Mouse (Mus musculus) liver, embryonic 16.5 days (tissue): ENCODE data around the gene 1700013H16Rik. TPM values are rescaled to one million over a fixed set of nuclear protein-coding genes. Genes with fewer than 3 reads are reported as not detected.

Experiments
- ATAC-seq: fragments of 200-750 bp; cut with Nextera tagmentation; 2 replicates; pipeline ENCODE4 v1.8.0; 2017; ENCODE audit warnings: low read depth, mild to moderate bottlenecking, moderate number of reproducible peaks, moderate library complexity
- H3K27ac ChIP-seq: fragments of 300-500 bp; sonication (generic); 2 replicates; pipeline ENCODE4 v1.5.1; 2014; ENCODE audit warnings: mild to moderate bottlenecking, low read length
- H3K27me3 ChIP-seq: fragments of 300-500 bp; sonication (generic); 2 replicates; pipeline ENCODE4 v1.6.1; 2014; ENCODE audit warnings: low read depth, low read length, mixed read lengths; ENCODE audit not compliant: control insufficient read depth, insufficient read depth
- H3K36me3 ChIP-seq: fragments of 300-500 bp; sonication (generic); 2 replicates; pipeline ENCODE4 v1.6.1; 2014; ENCODE audit warnings: mild to moderate bottlenecking; ENCODE audit not compliant: control insufficient read depth, insufficient read depth
- H3K4me1 ChIP-seq: fragments of 300-500 bp; sonication (generic); 2 replicates; pipeline ENCODE4 v1.6.1; 2014; ENCODE audit warnings: low read depth, low read length, mixed read lengths; ENCODE audit not compliant: control insufficient read depth
- H3K4me2 ChIP-seq: fragments of 300-500 bp; sonication (generic); 2 replicates; pipeline ENCODE4 v1.6.1; 2014; ENCODE audit warnings: low read depth, low read length, mixed read lengths
- H3K4me3 ChIP-seq: fragments of 300-500 bp; sonication (generic); 2 replicates; pipeline ENCODE4 v1.5.1; 2014; ENCODE audit warnings: low read depth, mild to moderate bottlenecking, low read length
- H3K9ac ChIP-seq: fragments of 300-500 bp; sonication (generic); 2 replicates; pipeline ENCODE4 v1.6.1; 2014; ENCODE audit warnings: low read depth, low read length
- H3K9me3 ChIP-seq: fragments of 300-500 bp; sonication (generic); replicated peaks from 2 replicates; pipeline ENCODE4 v1.6.1; 2016; ENCODE audit warnings: low read length; ENCODE audit not compliant: control insufficient read depth
- WGBS: fragments of 180-500 bp; shearing (Covaris S2); extraction: QIAGEN DNeasy Blood & Tissue Kit; methylation state at CpG from one replicate; pipeline ENCODE4 v1.1.7; 2014; ENCODE audit not compliant: insufficient replicate concordance; 5-methylcytosine and 5-hydroxymethylcytosine counted together
- polyA plus RNA-seq: library from polyadenylated mRNA; unstranded; fragments of >200 nt; fragmentation: Nextera tagmentation; extraction: Ambion mirVana; gene quantifications from 2 replicates; pipeline ENCODE4 v1.2.1, GENCODE M21; 2015

The 1700013H16Rik gene
- polyA plus RNA-seq, 1 experiment from 2014 or later = not detected

DNA sequence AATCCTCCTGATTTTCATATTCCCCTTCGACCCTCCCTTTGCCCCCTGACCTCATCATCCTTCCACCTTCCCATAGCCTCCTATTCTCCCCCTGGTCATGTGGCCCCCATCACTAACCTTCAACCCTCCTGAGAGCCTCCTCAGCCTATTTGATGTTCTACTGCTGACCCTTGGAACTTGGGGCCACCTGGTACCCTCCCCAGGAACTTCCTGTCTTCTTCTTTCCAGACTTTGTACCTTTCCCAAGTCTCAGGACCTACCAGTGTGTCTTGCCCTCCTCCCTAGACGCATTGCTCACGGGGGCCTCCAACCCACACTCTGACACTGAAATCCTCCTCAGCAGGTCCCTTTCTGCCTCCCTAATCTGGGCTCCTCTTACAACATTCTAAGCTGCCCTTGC lies 55.0 kb downstream of the 1700013H16Rik start:
- no peaks in the 10 kb centered on the region for H3K4me1 ChIP-seq
- WGBS = 42% methylated on average over 3 of the region's 3 CpGs
- no peaks in the 10 kb centered on the region for H3K9me3 ChIP-seq
- H3K4me3 ChIP-seq = no peak overlapping the region
- no peaks in the 10 kb centered on the region for H3K36me3 ChIP-seq
- H3K9ac ChIP-seq = no peak overlapping the region
- H3K27ac ChIP-seq = no peak overlapping the region
- no peaks in the 10 kb centered on the region for H3K27me3 ChIP-seq
- no peak overlapping the region for H3K4me2 ChIP-seq
- ATAC-seq = no peak

DNA sequence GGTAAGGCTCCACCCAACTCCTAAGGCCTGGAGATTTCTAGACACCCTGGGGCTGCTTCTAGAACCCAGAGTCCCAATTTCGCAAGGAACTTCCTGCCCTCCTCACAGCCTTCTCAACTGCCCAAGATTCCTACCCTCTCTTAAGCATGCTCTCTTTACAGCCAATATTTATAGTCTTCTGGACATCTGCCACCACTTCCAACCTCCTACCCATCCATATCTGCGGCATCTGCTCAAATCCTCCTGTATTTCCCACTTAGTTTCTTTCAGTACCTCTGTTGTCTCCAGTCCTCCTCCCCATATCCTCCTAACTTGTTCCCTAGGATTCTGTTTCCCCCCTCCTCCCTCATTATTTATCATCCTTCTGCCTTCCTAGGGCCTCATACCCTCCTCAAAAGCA lies 58.4 kb downstream of the 1700013H16Rik start:
- Histone ChIP-seq H3K27ac (no peak overlapping the region), H3K9ac (no peak overlapping the region), H3K36me3 (no peaks in the 10 kb centered on the region), H3K4me1 (no peaks in the 10 kb centered on the region), H3K4me2 (no peak overlapping the region), H3K27me3 (no peaks in the 10 kb centered on the region), H3K9me3 (no peaks in the 10 kb centered on the region), H3K4me3 (no peak overlapping the region)
- no peak for ATAC-seq
- WGBS = 52% methylated on average over 2 of the region's 2 CpGs

DNA sequence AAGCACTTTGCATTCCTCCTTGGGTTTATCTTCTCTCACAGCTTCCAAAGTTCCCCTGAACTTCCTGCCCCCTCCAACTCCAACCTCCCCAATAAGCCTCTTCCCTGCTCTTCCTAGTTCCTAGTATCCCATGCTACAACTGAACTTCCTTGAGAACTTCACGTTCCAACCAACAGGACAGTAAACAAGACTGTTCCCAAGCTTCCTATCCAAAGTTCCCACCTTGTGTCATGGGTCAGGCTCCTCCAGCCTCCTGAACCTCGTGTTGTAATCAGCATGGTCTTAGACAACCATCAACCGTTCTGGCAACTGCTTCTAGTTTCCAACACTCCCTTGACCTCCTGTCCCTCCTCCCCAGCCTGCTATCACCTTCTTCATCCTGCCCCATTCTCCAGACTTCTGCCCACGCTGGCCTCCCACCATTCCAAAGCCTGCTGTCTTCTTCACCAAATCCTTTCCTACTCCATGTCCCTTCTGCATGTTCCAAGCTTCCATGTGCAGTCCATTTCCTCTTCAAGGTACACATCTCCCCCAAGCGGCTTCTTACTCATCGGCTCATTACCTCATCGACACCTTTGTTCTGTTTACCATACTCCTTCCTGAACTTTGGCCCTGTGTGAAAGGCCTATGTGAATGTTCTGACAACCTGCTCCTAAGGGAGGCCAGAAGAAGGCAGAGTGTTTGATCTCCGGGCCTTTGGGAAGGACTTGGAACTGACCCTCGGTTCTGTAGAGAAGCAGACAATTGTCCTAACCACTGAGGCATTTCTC lies 63.4 kb downstream of the 1700013H16Rik start:
- H3K4me3 ChIP-seq = no peak overlapping the region
- H3K27ac ChIP-seq = no peak overlapping the region
- no peaks in the 10 kb centered on the region for H3K9me3 ChIP-seq
- WGBS = 58% methylated on average over 9 of the region's 9 CpGs
- ATAC-seq = no peak
- H3K4me1 ChIP-seq = no peaks in the 10 kb centered on the region
- no peak overlapping the region for H3K4me2 ChIP-seq
- H3K9ac ChIP-seq = no peak overlapping the region
- no peaks in the 10 kb centered on the region for H3K36me3 ChIP-seq
- H3K27me3 ChIP-seq = no peaks in the 10 kb centered on the region

DNA sequence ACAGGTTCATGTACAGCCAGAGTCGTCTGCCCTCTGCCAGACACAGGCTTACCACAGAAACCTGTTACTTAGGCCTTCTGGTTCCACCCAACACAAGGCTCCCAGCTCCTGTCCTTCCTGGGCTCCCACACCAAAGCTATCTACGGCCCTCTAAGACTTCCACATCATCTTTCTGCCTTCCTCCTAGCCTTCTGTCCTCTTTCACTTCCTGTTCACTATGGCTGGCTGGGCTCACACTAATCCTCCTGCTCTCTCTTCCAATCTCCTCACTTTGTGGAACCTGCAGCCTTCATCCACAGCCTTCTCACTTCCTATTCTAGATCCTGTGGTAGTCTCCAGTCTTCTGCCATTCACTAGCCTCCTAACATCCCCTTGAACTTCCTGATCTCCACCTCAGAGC lies 64.5 kb downstream of the 1700013H16Rik start:
- 35% methylated on average over 2 of the region's 2 CpGs for WGBS
- H3K4me1 ChIP-seq = no peaks in the 10 kb centered on the region
- H3K27me3 ChIP-seq = no peaks in the 10 kb centered on the region
- no peak overlapping the region for H3K9ac ChIP-seq
- no peak overlapping the region for H3K4me3 ChIP-seq
- H3K27ac ChIP-seq = no peak overlapping the region
- ATAC-seq = no peak
- H3K9me3 ChIP-seq = no peaks in the 10 kb centered on the region
- no peaks in the 10 kb centered on the region for H3K36me3 ChIP-seq
- H3K4me2 ChIP-seq = no peak overlapping the region

Other genes with a start within 250 kb of the 1700013H16Rik start
- gene Rtl8c, start 149.8 kb downstream of the 1700013H16Rik start, polyA plus RNA-seq = 2.4 and 2.6 TPM in 2 replicates
- gene Gm14597, start 148.9 kb downstream of the 1700013H16Rik start, polyA plus RNA-seq = not detected in 2 replicates
- 4.4 and 5.7 TPM in 2 replicates for gene Rtl8a, start 114.1 kb downstream of the 1700013H16Rik start, polyA plus RNA-seq
- gene Rtl8b, start 87.4 kb downstream of the 1700013H16Rik start, polyA plus RNA-seq = 4.0 and 4.7 TPM in 2 replicates
- gene 4930502E18Rik, start 33.0 kb downstream of the 1700013H16Rik start, polyA plus RNA-seq = 0.06 and 0.09 TPM in 2 replicates
- not detected in 2 replicates for gene Zfp36l3, start 18.6 kb upstream of the 1700013H16Rik start, polyA plus RNA-seq
- gene Xlr, start 39.9 kb upstream of the 1700013H16Rik start, polyA plus RNA-seq = 2.7 and 3.0 TPM in 2 replicates